Mouse (Mus musculus): ENCODE measurements around the gene Sdc3.

DNA sequence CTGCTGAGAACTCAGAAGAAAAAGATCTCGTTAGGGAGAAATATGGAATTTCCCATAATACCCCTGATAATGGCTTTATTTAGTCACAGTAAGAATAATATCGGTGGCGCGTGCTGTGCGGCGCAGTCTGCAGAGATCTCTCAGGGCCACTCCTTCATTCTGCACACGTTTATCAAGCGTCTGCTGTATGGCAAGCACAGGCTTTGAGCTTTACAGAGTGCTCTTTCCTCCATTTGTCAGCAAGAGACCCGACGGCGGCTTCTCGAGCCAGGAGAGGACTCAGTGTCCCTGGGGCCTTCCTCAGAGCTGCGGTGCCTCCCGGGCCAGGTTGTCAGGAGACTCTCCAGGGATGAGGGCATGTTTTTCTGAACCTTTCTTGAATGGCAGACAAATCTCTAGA is 56.5 kb downstream of the Sdc3 start:
- TF ChIP-seq CTCF (IDR thresholded peaks at IDR 0.05; ENCODE audit: borderline replicate concordance, insufficient read depth, low read length) (no peak), POLR2A (IDR thresholded peaks at IDR 0.05; ENCODE audit: low read depth, low read length) (no peak)
